Mouse (Mus musculus) lung, postnatal 0 days (tissue): ENCODE results near the gene Rnf186. TPM values are rescaled to one million over a fixed set of nuclear protein-coding genes. Genes with fewer than 3 reads are reported as not detected.
A peak's percentile ranks its signal among the peaks of the same experiment; 100 is the strongest.

Source experiments
- ATAC-seq: fragments of 200-750 bp; cut with Nextera tagmentation; 2 replicates; pipeline ENCODE4 v1.8.0; 2017; ENCODE audit warnings: moderate library complexity
- DNase-seq: peaks from one replicate; pipeline ENCODE4 v3.0.0-alpha.2; 2016; ENCODE audit warnings: low spot score
- H3K27ac ChIP-seq: fragments of 300-500 bp; sonication (generic); 2 replicates; pipeline ENCODE4 v1.5.1; 2014; ENCODE audit warnings: antibody characterized with exemption, mild to moderate bottlenecking, low read length, mixed read lengths
- H3K27me3 ChIP-seq: fragments of 300-500 bp; sonication (generic); replicated peaks from 2 replicates; pipeline ENCODE4 v1.6.1; 2014; ENCODE audit warnings: low read length, mixed read lengths; ENCODE audit not compliant: insufficient read depth
- H3K36me3 ChIP-seq: fragments of 300-500 bp; sonication (generic); 2 replicates; pipeline ENCODE4 v1.6.1; 2014; ENCODE audit warnings: low read length, mixed read lengths; ENCODE audit not compliant: insufficient read depth
- H3K4me1 ChIP-seq: fragments of 300-500 bp; sonication (generic); 2 replicates; pipeline ENCODE4 v1.6.1; 2014; ENCODE audit warnings: antibody characterized with exemption, low read depth, low read length, mixed read lengths; ENCODE audit not compliant: insufficient read depth
- H3K4me2 ChIP-seq: fragments of 300-500 bp; sonication (generic); replicated peaks from 2 replicates; pipeline ENCODE4 v1.6.1; 2014; ENCODE audit warnings: low read depth, mild to moderate bottlenecking, low read length, moderate library complexity, mixed read lengths
- H3K4me3 ChIP-seq: fragments of 300-500 bp; sonication (generic); 2 replicates; pipeline ENCODE4 v1.5.1; 2014; ENCODE audit warnings: low read depth, low read length
- H3K9ac ChIP-seq: fragments of 300-500 bp; sonication (generic); replicated peaks from 2 replicates; pipeline ENCODE4 v1.6.1; 2014; ENCODE audit warnings: low read depth, mild to moderate bottlenecking
- H3K9me3 ChIP-seq: fragments of 300-500 bp; sonication (generic); 2 replicates; pipeline ENCODE4 v1.6.1; 2016; ENCODE audit warnings: low read length, mixed read lengths
- CTCF ChIP-seq: IDR thresholded peaks from 2 replicates; pipeline ENCODE4 v1.5.1; 2016; ENCODE audit warnings: antibody characterized with exemption, mild to moderate bottlenecking
- EP300 ChIP-seq: IDR thresholded peaks from 2 replicates; pipeline ENCODE4 v1.6.1; 2016; ENCODE audit warnings: antibody characterized with exemption, mild to moderate bottlenecking, control low read depth
- WGBS: fragments of 180-500 bp; shearing (Covaris S2); extraction: QIAGEN DNeasy Blood & Tissue Kit; methylation state at CpG from one replicate; pipeline ENCODE4 v1.1.7; 2014; 5-methylcytosine and 5-hydroxymethylcytosine counted together
- polyA plus RNA-seq: library from polyadenylated mRNA; unstranded; fragments of >200 nt; fragmentation: Nextera tagmentation; extraction: Ambion mirVana; gene quantifications from 2 replicates; pipeline ENCODE4 v1.2.1, GENCODE M21; 2015

Rnf186 gene
- polyA plus RNA-seq, 1 experiment from 2014 or later = 21.6 TPM

GRCm38 (mm10) chr4:139001433-139001832 lies 34.5 kb downstream of the Rnf186 start:
- DNase-seq (no peak), ATAC-seq (peak; percentile 53)
- no peaks in the 10 kb centered on the region for H3K36me3 ChIP-seq
- H3K4me3 ChIP-seq = no peak overlapping the region
- no peak overlapping the region for H3K27ac ChIP-seq
- H3K4me2 ChIP-seq = no peak overlapping the region
- TF ChIP-seq EP300 (no peak), CTCF (peak; percentile 58)
- WGBS = 15% methylated on average over 6 of the region's 6 CpGs
- H3K9me3 ChIP-seq = no peaks in the 10 kb centered on the region
- H3K4me1 ChIP-seq = no peaks in the 10 kb centered on the region
- no peak overlapping the region for H3K9ac ChIP-seq
- H3K27me3 ChIP-seq = no peaks in the 10 kb centered on the region

DNA sequence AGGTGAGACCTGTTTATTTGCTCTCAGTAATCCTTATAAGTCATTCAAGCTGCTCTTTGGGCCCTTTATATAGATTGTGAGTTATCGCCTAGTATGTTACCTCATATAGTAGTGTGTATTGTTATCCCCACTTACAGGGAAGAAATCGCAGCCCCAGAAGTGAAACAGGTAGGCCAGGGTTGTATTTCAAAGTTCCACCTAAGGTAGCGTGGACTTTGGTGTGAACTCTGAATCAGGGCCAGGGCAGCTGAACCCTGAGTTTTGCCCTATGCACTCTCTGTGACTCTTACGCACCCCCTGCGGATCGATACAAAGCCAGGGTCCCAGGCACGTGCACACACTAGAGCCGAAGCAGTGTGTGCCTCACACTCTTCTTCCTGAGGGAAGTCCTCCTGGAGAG lies 37.2 kb downstream of the Rnf186 start:
- DNase-seq = no peak
- Histone ChIP-seq H3K27me3 (no peaks in the 10 kb centered on the region), H3K36me3 (no peaks in the 10 kb centered on the region), H3K4me2 (no peak overlapping the region), H3K4me1 (0 out of 2 replicates have a peak, but pooled peaks cover 3% of the 10 kb centered on the region), H3K27ac (no peak overlapping the region), H3K9ac (no peak overlapping the region), H3K9me3 (no peaks in the 10 kb centered on the region), H3K4me3 (no peak overlapping the region)
- TF ChIP-seq CTCF = no peak
- no peak for TF ChIP-seq EP300
- no peak for ATAC-seq
- 85% methylated on average over 8 of the region's 8 CpGs for WGBS

GRCm38 (mm10) chr4:139005214-139005613 lies 38.3 kb downstream of the Rnf186 start:
- no peak for ATAC-seq
- DNase-seq = no peak
- 41% methylated on average over 6 of the region's 6 CpGs for WGBS
- Histone ChIP-seq H3K9me3 (no peaks in the 10 kb centered on the region), H3K4me1 (0 out of 2 replicates have a peak, but pooled peaks cover 3% of the 10 kb centered on the region), H3K9ac (no peak overlapping the region), H3K27me3 (no peaks in the 10 kb centered on the region), H3K36me3 (no peaks in the 10 kb centered on the region), H3K27ac (no peak overlapping the region), H3K4me2 (no peak overlapping the region), H3K4me3 (no peak overlapping the region)
- TF ChIP-seq CTCF (no peak), EP300 (no peak)

DNA sequence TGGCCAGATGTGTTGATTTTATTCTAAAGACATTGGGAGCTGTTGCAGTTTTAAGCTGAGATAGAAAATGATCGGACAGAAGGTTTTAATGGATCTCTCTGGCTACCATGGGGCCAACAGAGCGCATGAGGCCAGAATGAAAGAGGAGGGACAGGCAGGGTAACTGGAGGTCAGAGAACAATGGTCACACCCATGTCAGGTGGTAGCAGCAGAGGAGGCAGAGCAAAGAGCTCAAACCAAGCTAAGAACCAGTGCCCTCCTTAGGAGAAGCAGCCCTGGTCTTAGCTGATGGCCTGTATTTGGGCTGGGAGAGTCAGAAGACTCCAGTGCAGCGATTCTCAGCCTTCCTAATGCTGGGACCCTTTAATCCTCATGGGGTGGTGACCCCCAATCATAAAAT lies 40.4 kb downstream of the Rnf186 start:
- no peak for ATAC-seq
- Histone ChIP-seq H3K9me3 (no peaks in the 10 kb centered on the region), H3K4me1 (0 out of 2 replicates have a peak, but pooled peaks cover 3% of the 10 kb centered on the region), H3K27me3 (no peaks in the 10 kb centered on the region), H3K36me3 (no peaks in the 10 kb centered on the region), H3K27ac (no peak overlapping the region), H3K4me2 (no peak overlapping the region), H3K9ac (no peak overlapping the region), H3K4me3 (no peak overlapping the region)
- no peak for DNase-seq
- TF ChIP-seq CTCF = no peak
- TF ChIP-seq EP300 = no peak
- WGBS = 84% methylated on average over 3 of the region's 3 CpGs

DNA sequence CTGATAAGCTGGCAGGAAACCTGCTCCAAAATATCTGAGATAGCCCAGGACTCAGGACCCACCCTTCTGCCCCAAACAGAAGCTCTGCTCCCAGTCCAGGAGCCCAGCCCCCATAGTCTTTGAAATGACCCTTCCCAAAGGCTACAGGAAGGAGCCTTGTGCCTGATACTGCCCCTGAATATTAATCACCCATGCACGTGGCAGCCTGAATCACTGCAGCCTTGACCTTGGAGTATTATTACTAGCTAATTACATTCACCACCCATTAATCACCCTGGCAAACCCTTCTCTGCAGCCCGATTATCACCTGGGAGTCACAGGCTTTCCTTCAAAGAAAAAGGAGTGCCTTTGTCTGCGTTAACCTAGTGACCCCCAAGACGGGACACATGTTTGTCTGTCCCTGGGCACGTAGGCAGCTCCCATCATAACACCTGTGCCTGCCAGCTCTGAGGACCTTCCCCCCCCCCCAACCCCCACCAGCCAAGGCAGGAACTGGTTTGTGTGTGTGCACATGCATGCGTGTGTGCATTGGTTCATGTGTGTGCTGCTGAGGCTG lies 41.1 kb downstream of the Rnf186 start:
- ATAC-seq (no peak), DNase-seq (no peak)
- no peak overlapping the region for H3K9ac ChIP-seq
- TF ChIP-seq EP300 (no peak), CTCF (no peak)
- no peaks in the 10 kb centered on the region for H3K27me3 ChIP-seq
- H3K4me2 ChIP-seq = no peak overlapping the region
- H3K4me3 ChIP-seq = no peak overlapping the region
- 42% methylated on average over 6 of the region's 6 CpGs for WGBS
- 0 out of 2 replicates have a peak, but pooled peaks cover 3% of the 10 kb centered on the region for H3K4me1 ChIP-seq
- H3K27ac ChIP-seq = no peak overlapping the region
- H3K9me3 ChIP-seq = no peaks in the 10 kb centered on the region
- no peaks in the 10 kb centered on the region for H3K36me3 ChIP-seq

GRCm38 (mm10) chr4:139011201-139011702 lies 44.3 kb downstream of the Rnf186 start:
- WGBS = 81% methylated on average over 13 of the region's 13 CpGs
- H3K4me1 ChIP-seq = 0 out of 2 replicates have a peak, but pooled peaks cover 3% of the 10 kb centered on the region
- no peak overlapping the region for H3K4me3 ChIP-seq
- H3K4me2 ChIP-seq = no peak overlapping the region
- no peak overlapping the region for H3K9ac ChIP-seq
- H3K36me3 ChIP-seq = no peaks in the 10 kb centered on the region
- ATAC-seq = no peak
- no peaks in the 10 kb centered on the region for H3K27me3 ChIP-seq
- no peak for DNase-seq
- TF ChIP-seq CTCF (no peak), EP300 (no peak)
- no peaks in the 10 kb centered on the region for H3K9me3 ChIP-seq
- no peak overlapping the region for H3K27ac ChIP-seq
